Mouse (Mus musculus) forebrain, embryonic 11.5 days (tissue): ENCODE measurements around the gene Gm49711. TPM values are rescaled to one million over a fixed set of nuclear protein-coding genes. Genes with fewer than 3 reads are reported as not detected.

Experiments used
- ATAC-seq: fragments of 200-750 bp; cut with Nextera tagmentation; replicated peaks from 2 replicates; pipeline ENCODE4 v1.8.0; 2017; ENCODE audit warnings: moderate TSS enrichment; ENCODE audit not compliant: low FRiP score
- DNase-seq: peaks from one replicate; pipeline ENCODE4 v3.0.0-alpha.2; 2017; ENCODE audit warnings: low spot score
- H3K27ac ChIP-seq: fragments of 300-500 bp; sonication (generic); 2 replicates; pipeline ENCODE4 v1.5.1; 2014; ENCODE audit warnings: low read depth, low read length
- H3K27me3 ChIP-seq: fragments of 300-500 bp; sonication (generic); 2 replicates; pipeline ENCODE4 v1.6.1; 2014; ENCODE audit warnings: mild to moderate bottlenecking, low read length, mixed read lengths; ENCODE audit not compliant: control insufficient read depth, insufficient read depth
- H3K36me3 ChIP-seq: fragments of 300-500 bp; sonication (generic); 2 replicates; pipeline ENCODE4 v1.6.1; 2014; ENCODE audit warnings: mild to moderate bottlenecking, low read length, moderate library complexity, mixed read lengths; ENCODE audit not compliant: control insufficient read depth, insufficient read depth
- H3K4me1 ChIP-seq: fragments of 300-500 bp; sonication (generic); replicated peaks from 2 replicates; pipeline ENCODE4 v1.6.1; 2014; ENCODE audit warnings: low read length, mixed read lengths; ENCODE audit not compliant: control insufficient read depth, insufficient read depth
- H3K4me2 ChIP-seq: fragments of 300-500 bp; sonication (generic); 2 replicates; pipeline ENCODE4 v1.6.1; 2014; ENCODE audit warnings: low read depth, mild to moderate bottlenecking, low read length, moderate library complexity, mixed read lengths; ENCODE audit not compliant: severe bottlenecking
- H3K4me3 ChIP-seq: fragments of 300-500 bp; sonication (generic); 2 replicates; pipeline ENCODE4 v1.5.1; 2014; ENCODE audit warnings: low read depth, low read length
- H3K9ac ChIP-seq: fragments of 300-500 bp; sonication (generic); 2 replicates; pipeline ENCODE4 v1.6.1; 2014; ENCODE audit warnings: low read length
- H3K9me3 ChIP-seq: fragments of 300-500 bp; sonication (generic); 2 replicates; pipeline ENCODE4 v1.6.1; 2016; ENCODE audit warnings: low read length, mixed read lengths; ENCODE audit not compliant: control insufficient read depth
- WGBS: fragments of 180-500 bp; shearing (Covaris S2); extraction: QIAGEN DNeasy Blood & Tissue Kit; methylation state at CpG from one replicate; pipeline ENCODE4 v1.1.7; 2014; 5-methylcytosine and 5-hydroxymethylcytosine counted together
- polyA plus RNA-seq: library from polyadenylated mRNA; unstranded; fragments of >200 nt; fragmentation: Nextera tagmentation; extraction: Ambion mirVana; gene quantifications from 2 replicates; pipeline ENCODE4 v1.2.1, GENCODE M21; 2014

Gene Gm49711
- polyA plus RNA-seq, 1 experiment from 2014 or later: 0.17 TPM

GRCm38 (mm10) chr16:92120899-92121531, 62.9 kb downstream of the Gm49711 start:
- no peak for ATAC-seq
- WGBS: 59% methylated on average over 17 of the region's 17 CpGs
- H3K9me3 ChIP-seq: peaks cover 2% of the 10 kb centered on the region; the same call in 1 of the 2 replicates
- DNase-seq: no peak
- H3K27ac ChIP-seq: no peak overlapping the region
- H3K4me2 ChIP-seq: no peak overlapping the region
- no peaks in the 10 kb centered on the region for H3K27me3 ChIP-seq
- H3K4me3 ChIP-seq: no peak overlapping the region
- H3K36me3 ChIP-seq: no peaks in the 10 kb centered on the region
- H3K9ac ChIP-seq: no peak overlapping the region
- H3K4me1 ChIP-seq: no peaks in the 10 kb centered on the region

GRCm38 (mm10) chr16:92127226-92127625, 69.1 kb downstream of the Gm49711 start:
- no peaks in the 10 kb centered on the region for H3K27me3 ChIP-seq
- WGBS: 61% methylated on average over 4 of the region's 4 CpGs
- DNase-seq: no peak
- H3K9ac ChIP-seq: no peak overlapping the region
- H3K4me3 ChIP-seq: no peak overlapping the region
- no peaks in the 10 kb centered on the region for H3K36me3 ChIP-seq
- no peak for ATAC-seq
- peaks cover 2% of the 10 kb centered on the region; the same call in 1 of the 2 replicates for H3K9me3 ChIP-seq
- H3K27ac ChIP-seq: no peak overlapping the region
- no peaks in the 10 kb centered on the region for H3K4me1 ChIP-seq
- no peak overlapping the region for H3K4me2 ChIP-seq

GRCm38 (mm10) chr16:92127666-92128065, 69.5 kb downstream of the Gm49711 start:
- H3K9me3 ChIP-seq: peaks cover 2% of the 10 kb centered on the region; the same call in 1 of the 2 replicates
- no peak overlapping the region for H3K4me2 ChIP-seq
- no peaks in the 10 kb centered on the region for H3K36me3 ChIP-seq
- no peak overlapping the region for H3K27ac ChIP-seq
- H3K9ac ChIP-seq: no peak overlapping the region
- ATAC-seq (no peak), DNase-seq (no peak)
- H3K4me3 ChIP-seq: no peak overlapping the region
- no peaks in the 10 kb centered on the region for H3K27me3 ChIP-seq
- H3K4me1 ChIP-seq: no peaks in the 10 kb centered on the region
- 87% methylated on average over 5 of the region's 5 CpGs for WGBS

GRCm38 (mm10) chr16:92129843-92130242, 71.7 kb downstream of the Gm49711 start:
- WGBS: 91% methylated on average over 8 of the region's 8 CpGs

GRCm38 (mm10) chr16:92132511-92132910, 74.4 kb downstream of the Gm49711 start:
- WGBS: 91% methylated on average over 4 of the region's 4 CpGs
- Histone ChIP-seq H3K4me2 (no peak overlapping the region), H3K9ac (no peak overlapping the region), H3K27ac (no peak overlapping the region), H3K4me1 (no peaks in the 10 kb centered on the region), H3K36me3 (no peaks in the 10 kb centered on the region), H3K27me3 (no peaks in the 10 kb centered on the region), H3K4me3 (no peak overlapping the region), H3K9me3 (no peaks in the 10 kb centered on the region)
- ATAC-seq (no peak), DNase-seq (no peak)

More at GRCm38 (mm10) chr16:92129843-92130242, 71.7 kb downstream of the Gm49711 start:
- ATAC-seq (no peak), DNase-seq (no peak)
- Histone ChIP-seq H3K27me3 (no peaks in the 10 kb centered on the region), H3K4me3 (no peak overlapping the region), H3K27ac (no peak overlapping the region), H3K9me3 (no peaks in the 10 kb centered on the region), H3K4me1 (no peaks in the 10 kb centered on the region), H3K36me3 (no peaks in the 10 kb centered on the region), H3K4me2 (no peak overlapping the region), H3K9ac (no peak overlapping the region)

GRCm38 (mm10) chr16:92134148-92134764, 76.1 kb downstream of the Gm49711 start:
- H3K4me3 ChIP-seq: no peak overlapping the region
- H3K9me3 ChIP-seq: no peaks in the 10 kb centered on the region
- no peak overlapping the region for H3K27ac ChIP-seq
- no peak overlapping the region for H3K4me2 ChIP-seq
- H3K36me3 ChIP-seq: no peaks in the 10 kb centered on the region
- DNase-seq: no peak
- no peaks in the 10 kb centered on the region for H3K27me3 ChIP-seq
- 90% methylated on average over 11 of the region's 11 CpGs for WGBS
- peaks cover 1% of the 10 kb centered on the region; the same call in 1 of the 2 replicates for H3K4me1 ChIP-seq
- no peak for ATAC-seq
- no peak overlapping the region for H3K9ac ChIP-seq

- Histone ChIP-seq H3K9me3 (no peaks in the 10 kb centered on the region), H3K27ac (no peak overlapping the region), H3K9ac (no peak overlapping the region), H3K4me2 (no peak overlapping the region), H3K4me1 (peaks cover 12% of the 10 kb centered on the region; the same call in 1 of the 2 replicates), H3K4me3 (no peak overlapping the region), H3K36me3 (no peaks in the 10 kb centered on the region), H3K27me3 (no peaks in the 10 kb centered on the region)
- ATAC-seq (no peak), DNase-seq (no peak)
- 89% methylated on average over 15 of the region's 15 CpGs for WGBS
Measured at GRCm38 (mm10) chr16:92136275-92136674, 78.2 kb downstream of the Gm49711 start.

- H3K4me2 ChIP-seq: peak overlapping the region; percentile 15; the same call in 1 of the 2 replicates
- no peak overlapping the region for H3K4me3 ChIP-seq
- peaks cover 2% of the 10 kb centered on the region; the same call in 1 of the 2 replicates for H3K27me3 ChIP-seq
- DNase-seq: no peak
- ATAC-seq: no peak
- H3K4me1 ChIP-seq: peaks cover 25% of the 10 kb centered on the region
- H3K27ac ChIP-seq: peak overlapping the region; percentile 50; the same call in 1 of the 2 replicates
- WGBS: 30% methylated on average over 15 of the region's 15 CpGs
- H3K36me3 ChIP-seq: no peaks in the 10 kb centered on the region
- H3K9ac ChIP-seq: no peak overlapping the region; the same call in 1 of the 2 replicates
- no peaks in the 10 kb centered on the region for H3K9me3 ChIP-seq
Measured at GRCm38 (mm10) chr16:92139386-92140261, 81.5 kb downstream of the Gm49711 start.
